In the genomic region with DNA sequence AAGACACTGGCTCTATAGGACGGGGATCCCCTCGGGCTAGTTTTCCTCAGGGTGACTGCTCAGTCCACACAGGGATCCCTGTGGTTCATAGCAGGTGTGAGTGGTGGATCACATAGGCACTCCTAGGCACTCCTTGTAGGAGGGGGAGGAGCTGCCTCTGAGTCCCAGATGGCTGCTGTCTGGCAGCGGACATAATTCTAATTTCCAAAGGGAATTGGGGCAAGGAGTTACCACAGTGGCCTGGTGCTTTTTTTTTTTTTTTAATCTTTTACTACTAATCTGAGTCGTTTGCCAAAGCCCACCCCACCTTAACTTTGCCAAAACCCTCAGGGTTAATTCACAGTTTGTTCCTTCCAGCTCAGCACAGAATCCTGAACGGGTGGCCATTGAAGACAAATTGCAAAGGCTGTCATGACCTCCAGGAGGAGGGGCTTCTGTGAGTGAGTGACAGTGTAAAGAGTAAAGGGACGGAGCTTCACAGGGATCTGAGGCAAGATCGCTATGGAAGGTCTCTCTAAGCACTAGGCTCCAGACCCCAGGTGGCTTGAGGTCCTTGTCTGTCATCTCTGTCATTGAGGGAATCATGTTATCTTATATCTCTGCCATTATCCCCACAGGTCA, we compare ENCODE assay signal across 25 mouse cellular contexts. TPM values are rescaled to one million over a fixed set of nuclear protein-coding genes. Genes with fewer than 3 reads are reported as not detected.
A peak's percentile ranks its signal among the peaks of the same experiment; 100 is the strongest.
DNase-seq lines count a peak whose midpoint lies in the region; ATAC-seq and TF ChIP-seq lines count a peak whose summit lies in the region.
"Had no signal": no experiment of that assay in that cellular context is flagged by ENCODE, and none has a peak within 500 bp of the region (broad histone marks: within the 10 kb centered on the region; RNA-seq: fewer than 3 reads in every experiment).

No protein-coding gene starts in this region.

- no peak for ATAC-seq in midbrain, postnatal 0 days (ENCODE audit: low FRiP score)
- no peak for ATAC-seq in midbrain, embryonic 13.5 days
- ATAC-seq: midbrain, embryonic 16.5 days had no signal

- TF ChIP-seq CTCF in kidney, adult 2 months (conservative IDR thresholded peaks at IDR 0.05; ENCODE audit: insufficient read depth, insufficient read length, low read depth, low read length), result no peak
- no peak for TF ChIP-seq CTCF in midbrain, postnatal 0 days (IDR thresholded peaks at IDR 0.05)

- no peak for TF ChIP-seq POLR2A in kidney, adult 2 months (IDR thresholded peaks at IDR 0.05; ENCODE audit: low read depth, low read length)

- no peaks in the 10 kb centered on the region for H3K27me3 ChIP-seq in kidney, adult 2 months (replicated peaks; ENCODE audit: control insufficient read depth, insufficient read depth, low read length)
- H3K27me3 ChIP-seq in midbrain, postnatal 0 days (ENCODE audit: insufficient read depth, low read length), result no peaks in the 10 kb centered on the region
- no peaks in the 10 kb centered on the region for H3K27me3 ChIP-seq in midbrain, embryonic 13.5 days
- H3K27me3 ChIP-seq: heart, embryonic 15.5 days; hindbrain, embryonic 15.5 days; liver, embryonic 13.5 days; neural tube, embryonic 15.5 days had no signal

- no peaks in the 10 kb centered on the region for H3K36me3 ChIP-seq in kidney, adult 2 months (ENCODE audit: control insufficient read depth, insufficient read depth, low read length)
- H3K36me3 ChIP-seq in midbrain, postnatal 0 days (ENCODE audit: insufficient read depth, low read length), result no peaks in the 10 kb centered on the region
- no peaks in the 10 kb centered on the region for H3K36me3 ChIP-seq in midbrain, embryonic 13.5 days
- H3K36me3 ChIP-seq: heart, embryonic 15.5 days; hindbrain, embryonic 15.5 days; liver, embryonic 13.5 days; neural tube, embryonic 15.5 days had no signal

- H3K4me1 ChIP-seq in kidney, adult 2 months (ENCODE audit: control insufficient read depth, insufficient read depth, low read length), result no peaks in the 10 kb centered on the region; the same call in 1 of the 2 replicates
- no peaks in the 10 kb centered on the region for H3K4me1 ChIP-seq in midbrain, postnatal 0 days (ENCODE audit: insufficient read depth, low read length)
- no peaks in the 10 kb centered on the region for H3K4me1 ChIP-seq in midbrain, embryonic 13.5 days (replicated peaks)
- H3K4me1 ChIP-seq: heart, embryonic 15.5 days; liver, embryonic 13.5 days had no signal

- H3K9me3 ChIP-seq in midbrain, postnatal 0 days (ENCODE audit: low read length), result no peaks in the 10 kb centered on the region
- H3K9me3 ChIP-seq in midbrain, embryonic 13.5 days, result no peaks in the 10 kb centered on the region
- H3K9me3 ChIP-seq: heart, embryonic 15.5 days; hindbrain, embryonic 15.5 days; liver, embryonic 13.5 days; neural tube, embryonic 15.5 days had no signal

- H3K4me3 ChIP-seq in kidney, adult 2 months (ENCODE audit: insufficient read depth, low read depth, low read length), result no peak overlapping the region
- no peak overlapping the region for H3K4me3 ChIP-seq in midbrain, postnatal 0 days (ENCODE audit: low read depth, low read length)
- no peak overlapping the region for H3K4me3 ChIP-seq in midbrain, embryonic 13.5 days (replicated peaks)
- H3K4me3 ChIP-seq: heart, embryonic 15.5 days; hindbrain, embryonic 15.5 days; liver, embryonic 13.5 days; megakaryocyte, embryonic 14.5 days; neural tube, embryonic 15.5 days had no signal

- DNase-seq in adrenal gland, postnatal 10 days, result peak; percentile 31
- no peak for DNase-seq in adrenal gland, adult 18-20 months (ENCODE audit: low spot score in 2 of 2)
- peak; percentile 81 for DNase-seq in kidney, adult 2 months
- no peak for DNase-seq in kidney, postnatal 14 days
- DNase-seq in midbrain, postnatal 0 days (ENCODE audit: low spot score), result peak; percentile 26
- DNase-seq in retina, postnatal 1 day, result peak; percentile 58
- DNase-seq in gastrocnemius, adult 8-10 months (ENCODE audit: low spot score in 2 of 2), result no peak
- DNase-seq: adrenal gland, postnatal 14 days; cerebellum, adult 9-10 months; gastrocnemius, postnatal 36 days; heart, postnatal 36 days; liver, embryonic 13.5 days; lung, adult 2 months; thymus, adult 18-20 months; thymus, postnatal 36 days had no signal

- no peak overlapping the region for H3K4me2 ChIP-seq in midbrain, postnatal 0 days (ENCODE audit: low read depth, low read length, poor library complexity, severe bottlenecking)
- no peak overlapping the region for H3K4me2 ChIP-seq in midbrain, embryonic 13.5 days (replicated peaks)
- H3K4me2 ChIP-seq: heart, embryonic 15.5 days; hindbrain, embryonic 15.5 days; liver, embryonic 13.5 days; neural tube, embryonic 15.5 days had no signal

- H3K27ac ChIP-seq in kidney, adult 2 months (ENCODE audit: insufficient read depth, low read depth, low read length), result no peak overlapping the region; the same call in none of the 2 replicates
- no peak overlapping the region for H3K27ac ChIP-seq in midbrain, postnatal 0 days (ENCODE audit: low read depth, low read length)
- no peak overlapping the region for H3K27ac ChIP-seq in midbrain, embryonic 13.5 days
- H3K27ac ChIP-seq: heart, embryonic 15.5 days; hindbrain, embryonic 15.5 days; kidney, postnatal 0 days; liver, embryonic 13.5 days; neural tube, embryonic 15.5 days had no signal

- 51% methylated on average over 7 of the region's 7 CpGs for WGBS in kidney, adult 2 months
- WGBS in midbrain, postnatal 0 days, result 49% methylated on average over 7 of the region's 7 CpGs
- WGBS in midbrain, embryonic 13.5 days, result 59% methylated on average over 7 of the region's 7 CpGs

- no peak overlapping the region for H3K9ac ChIP-seq in midbrain, postnatal 0 days (replicated peaks; ENCODE audit: low read length, poor library complexity, severe bottlenecking)
- H3K9ac ChIP-seq in midbrain, embryonic 13.5 days (replicated peaks), result no peak overlapping the region
- H3K9ac ChIP-seq: heart, embryonic 15.5 days; hindbrain, embryonic 15.5 days; liver, embryonic 13.5 days; neural tube, embryonic 15.5 days had no signal

RNA-seq across cellular contexts. Expression of a gene that starts 31.6 kb away (rescaled TPM):
- total RNA-seq in adrenal gland, postnatal 10 days (2021), result not detected
- not detected for total RNA-seq in adrenal gland, adult 18-20 months (2021)
- polyA plus RNA-seq in kidney, adult 2 months (2012; rRNA removed), result 0.86 and 0.99 TPM in 2 replicates
- total RNA-seq in midbrain, postnatal 0 days (2014; rRNA removed), result 1.6 and 1.9 TPM in 2 replicates
- polyA plus RNA-seq in midbrain, postnatal 0 days (2015; fragmentation: Nextera tagmentation; extraction: Ambion mirVana), result 0.37 and 0.39 TPM in 2 replicates
- polyA plus RNA-seq in midbrain, embryonic 13.5 days (2015; fragmentation: Nextera tagmentation; extraction: Ambion mirVana), result not detected in 2 replicates
- total RNA-seq in gastrocnemius, adult 8-10 months (2022), result not detected
- total RNA-seq: adrenal gland, postnatal 14 days; gastrocnemius, postnatal 36 days; heart, adult 8-10 months; heart, postnatal 36 days; left cerebral cortex, postnatal 25 days had no signal
- polyA plus RNA-seq: heart, embryonic 15.5 days; liver, embryonic 13.5 days; small intestine, adult 2 months had no signal

RNA-seq across cellular contexts. Expression of a gene that starts 50.5 kb away (rescaled TPM):
- 100 to 1,000 TPM; 145 to 150 TPM for total RNA-seq in adrenal gland, postnatal 10 days (2021)
- total RNA-seq in adrenal gland, adult 18-20 months (2021), result 100 to 1,000 TPM; 147 to 149 TPM
- polyA plus RNA-seq in kidney, adult 2 months (2012; rRNA removed), result 45.0 and 61.3 TPM in 2 replicates
- 55.5 and 72.9 TPM in 2 replicates for total RNA-seq in midbrain, postnatal 0 days (2014; rRNA removed)
- polyA plus RNA-seq in midbrain, postnatal 0 days (2015; fragmentation: Nextera tagmentation; extraction: Ambion mirVana), result 182 and 188 TPM in 2 replicates
- polyA plus RNA-seq in midbrain, embryonic 13.5 days (2015; fragmentation: Nextera tagmentation; extraction: Ambion mirVana), result 269 and 274 TPM in 2 replicates
- total RNA-seq in gastrocnemius, adult 8-10 months (2022), result 10 to 100 TPM; 52.9 to 72.0 (median 65.9) TPM

Comparison
In these comparisons a context has a peak if more than half of its experiments do, and no peak if none do; other contexts are left out.
1. DNase-seq: peak in adrenal gland, postnatal 10 days (single experiment), kidney, adult 2 months (single experiment), midbrain, postnatal 0 days (single experiment) and retina, postnatal 1 day (single experiment); none in adrenal gland, adult 18-20 months (0 of 2), kidney, postnatal 14 days (single experiment) and gastrocnemius, adult 8-10 months (0 of 2).